Mouse (Mus musculus): ENCODE results near the gene Metrnl. TPM values are rescaled to one million over a fixed set of nuclear protein-coding genes. Genes with fewer than 3 reads are reported as not detected.
A peak's percentile ranks its signal among the peaks of the same experiment; 100 is the strongest.
"Not testable (repeated sequence)": the region's sequence is repeated elsewhere in the genome, so short reads cannot be mapped to it uniquely, and the experiment has no call there.

Gene Metrnl
- 18.5 and 18.9 TPM in 2 replicates for polyA plus RNA-seq (2015; fragmentation: Nextera tagmentation; extraction: Ambion mirVana)

DNA sequence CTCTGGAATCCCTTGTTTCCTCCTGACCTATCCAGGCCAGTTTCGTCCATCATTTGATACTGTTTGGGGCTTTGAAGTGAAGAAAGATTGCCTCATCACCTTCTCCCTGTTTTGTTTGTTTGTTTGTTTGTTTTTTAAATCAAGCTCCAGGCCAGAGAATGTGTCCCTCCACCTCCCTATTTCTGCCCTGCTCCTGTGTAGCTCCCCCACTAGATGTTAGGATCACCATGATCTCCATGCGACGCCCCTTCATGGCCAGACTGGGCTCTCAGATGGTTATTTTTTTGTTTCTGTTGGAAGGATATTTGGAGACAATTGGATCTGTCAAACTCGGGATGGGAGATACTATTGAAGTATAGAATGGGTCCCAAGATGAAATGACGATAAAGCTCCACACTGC, at the start of gene Metrnl:
Gene Metrnl (plus strand): TSS at position 301 of the 400 bp plus-strand sequence.
- WGBS = 89% methylated on average over 5 of the region's 5 CpGs

DNA sequence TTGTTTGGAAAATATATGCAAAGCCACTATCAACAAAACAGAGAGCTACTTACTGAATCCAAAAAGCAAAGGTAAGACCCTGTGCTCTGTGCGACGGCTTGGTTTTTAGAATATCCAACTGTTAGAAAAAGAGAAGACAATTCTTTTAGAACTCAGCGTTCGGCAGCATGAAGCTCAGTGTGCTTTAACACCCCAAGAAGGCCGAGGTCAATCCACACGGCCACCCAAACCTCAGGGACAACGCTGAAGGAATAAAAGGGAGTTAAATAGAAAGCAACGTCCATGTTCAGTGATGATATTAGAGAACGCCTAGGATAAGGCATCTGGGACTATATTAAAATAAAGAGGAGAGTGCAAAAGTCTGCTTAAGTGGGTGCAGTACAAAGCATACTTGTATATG, 49.8 kb upstream of the Metrnl start:
- no peak overlapping the region for H3K9ac ChIP-seq
- H3K27me3 ChIP-seq = no peaks in the 10 kb centered on the region
- 92% methylated on average over 9 of the region's 9 CpGs for WGBS
- H3K36me3 ChIP-seq = peaks cover 16% of the 10 kb centered on the region
- no peak overlapping the region for H3K27ac ChIP-seq
- H3K9me3 ChIP-seq = no peaks in the 10 kb centered on the region
- H3K4me2 ChIP-seq (replicated peaks) = no peak overlapping the region
- no peak overlapping the region for H3K4me3 ChIP-seq
- no peaks in the 10 kb centered on the region for H3K4me1 ChIP-seq
- ATAC-seq (ENCODE audit: low FRiP score, low read depth) = no peak

More for the DNA sequence above, at the start of gene Metrnl:
- H3K27me3 ChIP-seq = peaks cover 18% of the 10 kb centered on the region
- peaks cover 41% of the 10 kb centered on the region for H3K4me1 ChIP-seq
- H3K9ac ChIP-seq = peak within 1 kb of the TSS; percentile 78
- H3K27ac ChIP-seq = peak within 1 kb of the TSS; percentile 63
- H3K4me3 ChIP-seq = peak within 1 kb of the TSS; percentile 73
- H3K9me3 ChIP-seq = no peaks in the 10 kb centered on the region
- H3K36me3 ChIP-seq = no peaks in the 10 kb centered on the region
- peak within 1 kb of the TSS; percentile 96 for H3K4me2 ChIP-seq (replicated peaks)
- no peak for ATAC-seq (ENCODE audit: low FRiP score, low read depth)

DNA sequence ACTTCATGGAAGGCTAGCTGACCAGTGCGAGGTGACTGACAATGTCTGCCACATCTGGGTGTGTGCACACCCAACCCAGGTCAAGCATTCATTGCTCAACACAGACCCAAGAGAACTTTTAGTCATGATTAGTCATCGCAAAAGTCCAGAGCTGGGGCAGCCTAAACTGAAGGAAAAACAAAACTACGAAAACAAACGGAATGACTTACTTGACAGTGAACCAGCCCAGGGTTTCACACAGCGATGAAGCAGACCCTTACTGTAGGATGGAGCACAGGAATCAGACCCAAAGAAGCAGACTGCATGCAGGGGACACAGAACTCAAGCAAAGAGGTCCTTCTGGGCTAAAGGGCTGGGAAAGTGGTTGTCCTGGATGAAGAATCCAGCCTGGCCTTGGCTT, 49.4 kb upstream of the Metrnl start:
- WGBS = 96% methylated on average over 5 of the region's 5 CpGs
- ATAC-seq (ENCODE audit: low FRiP score, low read depth) = no peak
- Histone ChIP-seq H3K9me3 (no peaks in the 10 kb centered on the region), H3K27ac (no peak overlapping the region), H3K9ac (no peak overlapping the region), H3K4me3 (no peak overlapping the region), H3K27me3 (no peaks in the 10 kb centered on the region), H3K4me2 (replicated peaks) (no peak overlapping the region), H3K36me3 (peaks cover 16% of the 10 kb centered on the region), H3K4me1 (no peaks in the 10 kb centered on the region)

DNA sequence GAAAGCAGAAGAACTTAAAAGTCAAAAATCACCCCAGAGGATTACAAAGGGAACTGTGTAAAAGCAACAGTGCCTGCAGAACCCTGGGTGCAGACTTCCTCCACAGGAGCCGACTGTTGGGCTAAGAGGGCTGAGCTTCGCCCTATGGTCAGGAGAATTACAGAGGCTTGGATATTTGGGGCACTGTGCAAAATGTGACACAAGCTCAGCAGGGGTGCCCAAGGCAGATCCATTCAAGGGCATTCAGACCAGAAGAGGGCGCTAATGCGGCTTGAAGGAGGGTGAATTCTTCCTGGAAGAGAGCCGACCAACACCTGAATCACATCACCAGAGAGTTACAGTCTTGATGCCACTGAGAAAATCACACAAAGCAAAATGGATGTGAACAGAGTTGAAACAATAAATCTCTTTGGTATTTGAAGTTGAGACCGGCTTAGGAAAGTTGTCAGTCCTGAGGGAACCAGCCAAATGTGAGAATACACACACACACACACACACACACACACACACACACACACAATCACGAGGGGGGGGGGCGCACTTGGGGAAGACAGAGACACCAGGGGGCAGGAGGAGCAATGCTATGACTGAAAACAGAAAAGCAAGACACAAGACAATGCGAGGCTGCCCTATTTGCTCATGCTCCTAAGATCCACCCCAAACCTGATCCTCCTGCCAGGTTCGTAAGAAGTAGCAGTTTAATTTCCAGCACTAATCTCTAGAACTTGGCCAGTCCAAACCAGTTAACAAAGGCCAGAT, 48.6 kb upstream of the Metrnl start:
- Histone ChIP-seq H3K9me3 (no peaks in the 10 kb centered on the region), H3K9ac (no peak overlapping the region), H3K4me3 (no peak overlapping the region), H3K36me3 (peaks cover 14% of the 10 kb centered on the region), H3K27me3 (no peaks in the 10 kb centered on the region), H3K4me2 (replicated peaks) (no peak overlapping the region), H3K27ac (no peak overlapping the region), H3K4me1 (no peaks in the 10 kb centered on the region)
- WGBS = 51% methylated on average over 10 of the region's 10 CpGs
- ATAC-seq (ENCODE audit: low FRiP score, low read depth) = no peak

DNA sequence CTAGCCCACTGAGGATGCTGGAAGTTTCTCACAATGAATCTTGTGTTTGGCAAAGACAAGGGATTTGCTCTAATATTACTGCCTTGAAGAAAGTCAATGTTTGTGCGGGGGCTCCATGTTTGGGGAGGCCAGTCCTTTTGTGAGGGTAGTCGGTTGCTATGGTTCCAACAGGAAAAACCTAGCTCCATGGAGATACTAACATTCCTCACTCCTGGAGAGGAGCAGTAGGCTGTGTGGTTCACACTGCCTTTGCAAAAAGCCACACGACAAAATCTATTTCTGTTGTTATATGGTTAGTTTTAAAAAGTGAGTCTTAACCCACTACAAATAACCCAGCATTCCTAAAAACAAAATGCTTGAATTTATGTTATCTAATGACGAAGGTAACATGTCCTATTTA, 47.7 kb upstream of the Metrnl start:
- no peak overlapping the region for H3K9ac ChIP-seq

DNA sequence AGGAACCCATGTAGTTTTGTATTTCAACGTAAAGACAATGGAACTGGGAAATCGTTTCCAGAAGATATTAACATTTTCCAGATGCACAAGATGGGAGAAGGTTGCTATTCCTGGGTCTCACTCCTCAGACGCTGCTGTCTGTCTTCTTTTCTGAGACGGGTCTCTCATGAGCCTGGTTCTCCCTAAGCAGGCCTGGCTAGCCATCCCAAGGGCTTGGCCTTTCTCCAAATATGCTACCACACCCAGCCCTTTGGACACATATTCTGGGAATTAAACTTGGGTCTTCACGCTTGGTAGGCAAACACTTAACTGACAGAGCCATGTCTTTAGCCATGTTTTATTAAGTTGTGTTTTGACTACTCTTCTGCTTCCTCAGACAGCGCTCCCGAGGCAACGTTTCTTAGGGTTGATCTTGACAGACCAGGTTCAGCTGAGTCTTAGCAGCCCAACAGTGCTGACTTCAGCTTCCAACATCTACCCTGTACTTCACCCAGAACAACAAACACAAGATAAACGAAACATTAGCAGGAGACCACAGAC, 46.9 kb upstream of the Metrnl start:
- Histone ChIP-seq H3K9ac (no peak overlapping the region), H3K36me3 (peaks cover 10% of the 10 kb centered on the region), H3K27me3 (no peaks in the 10 kb centered on the region), H3K27ac (no peak overlapping the region), H3K4me3 (no peak overlapping the region), H3K9me3 (no peaks in the 10 kb centered on the region), H3K4me2 (replicated peaks) (no peak overlapping the region), H3K4me1 (no peaks in the 10 kb centered on the region)
- no peak for ATAC-seq (ENCODE audit: low FRiP score, low read depth)
- 75% methylated on average over 9 of the region's 9 CpGs for WGBS

More for the DNA sequence above, 47.7 kb upstream of the Metrnl start:
- no peak for ATAC-seq (ENCODE audit: low FRiP score, low read depth)
- no peaks in the 10 kb centered on the region for H3K27me3 ChIP-seq
- H3K4me3 ChIP-seq = no peak overlapping the region
- no peaks in the 10 kb centered on the region for H3K4me1 ChIP-seq
- H3K4me2 ChIP-seq (replicated peaks) = no peak overlapping the region
- 92% methylated on average over 4 of the region's 4 CpGs for WGBS
- no peak overlapping the region for H3K27ac ChIP-seq
- peaks cover 14% of the 10 kb centered on the region for H3K36me3 ChIP-seq
- no peaks in the 10 kb centered on the region for H3K9me3 ChIP-seq

DNA sequence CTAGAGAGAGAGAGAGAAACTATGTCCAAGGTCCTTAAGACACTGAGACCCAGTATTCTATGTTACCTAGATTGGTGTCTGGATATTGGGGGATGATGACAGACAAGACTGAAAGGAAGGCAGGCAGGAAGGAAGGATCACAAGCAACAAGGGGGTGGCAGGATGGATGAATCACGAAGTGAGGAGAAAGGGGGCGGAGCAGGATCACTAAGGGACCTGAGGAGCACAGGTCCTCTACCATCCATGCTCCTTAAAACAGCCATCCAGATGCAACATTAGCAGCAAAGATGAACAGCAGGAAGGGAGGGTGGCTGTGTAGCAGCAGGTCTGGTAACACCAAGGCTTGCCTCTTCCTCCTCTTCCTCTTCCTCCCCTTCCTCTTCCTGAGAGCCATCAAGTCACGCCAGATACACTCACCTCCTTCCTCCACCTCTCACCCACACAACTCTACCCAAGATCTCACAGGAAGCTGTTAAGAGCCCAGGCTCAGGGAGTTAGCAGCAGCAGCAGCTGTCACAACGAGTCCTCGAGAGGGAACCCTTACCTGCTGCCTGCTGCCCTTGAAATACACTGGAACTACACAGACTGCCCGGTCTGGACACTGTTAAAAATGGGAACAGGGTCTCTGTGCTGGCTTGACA, 46.1 kb upstream of the Metrnl start:
- peaks cover 5% of the 10 kb centered on the region for H3K36me3 ChIP-seq
- ATAC-seq (ENCODE audit: low FRiP score, low read depth) = no peak
- no peak overlapping the region for H3K4me2 ChIP-seq (replicated peaks)
- H3K27ac ChIP-seq = no peak overlapping the region
- H3K9ac ChIP-seq = no peak overlapping the region
- H3K4me1 ChIP-seq = no peaks in the 10 kb centered on the region
- H3K4me3 ChIP-seq = no peak overlapping the region
- H3K27me3 ChIP-seq = no peaks in the 10 kb centered on the region
- no peaks in the 10 kb centered on the region for H3K9me3 ChIP-seq
- WGBS = 78% methylated on average over 6 of the region's 6 CpGs

DNA sequence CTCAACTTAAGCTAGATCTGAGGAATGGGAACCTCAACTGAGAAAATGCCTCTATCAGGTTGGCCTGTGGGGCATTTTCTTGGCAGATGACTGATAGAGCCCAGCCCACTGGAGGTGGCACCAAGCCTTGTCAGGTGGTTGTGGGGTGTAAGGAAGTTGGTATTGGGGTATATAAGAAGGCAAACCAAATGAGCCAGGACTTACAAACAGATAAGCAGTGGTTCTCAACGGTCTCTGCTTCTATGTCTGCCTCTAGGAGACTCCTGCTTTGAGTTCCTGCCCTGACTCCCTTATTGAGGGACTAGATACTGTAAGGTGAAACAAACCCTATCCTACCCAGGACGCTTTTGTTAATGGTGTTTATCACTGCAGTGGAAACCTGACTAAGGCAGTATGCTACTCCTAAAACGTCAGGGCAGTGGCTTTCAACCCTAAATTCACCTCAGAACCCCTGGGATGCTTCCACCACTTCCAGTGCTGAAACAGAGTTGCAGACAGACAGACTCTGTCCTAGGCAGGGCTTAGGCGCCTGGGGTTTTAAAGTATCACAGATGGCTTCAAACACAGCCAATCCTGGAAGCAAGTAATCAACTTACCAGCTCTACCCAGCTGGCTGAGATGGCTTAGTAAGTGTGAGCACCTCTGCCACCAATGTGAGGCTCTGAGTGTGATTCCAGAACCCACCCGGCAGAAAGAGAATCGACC, 45.4 kb upstream of the Metrnl start:
- Histone ChIP-seq H3K4me3 (no peak overlapping the region), H3K9me3 (no peaks in the 10 kb centered on the region), H3K27me3 (no peaks in the 10 kb centered on the region), H3K4me1 (no peaks in the 10 kb centered on the region), H3K9ac (no peak overlapping the region), H3K27ac (no peak overlapping the region), H3K36me3 (no peaks in the 10 kb centered on the region; the same call in none of the 2 replicates), H3K4me2 (replicated peaks) (no peak overlapping the region)
- WGBS = 78% methylated on average over 6 of the region's 6 CpGs
- ATAC-seq (ENCODE audit: low FRiP score, low read depth) = no peak

DNA sequence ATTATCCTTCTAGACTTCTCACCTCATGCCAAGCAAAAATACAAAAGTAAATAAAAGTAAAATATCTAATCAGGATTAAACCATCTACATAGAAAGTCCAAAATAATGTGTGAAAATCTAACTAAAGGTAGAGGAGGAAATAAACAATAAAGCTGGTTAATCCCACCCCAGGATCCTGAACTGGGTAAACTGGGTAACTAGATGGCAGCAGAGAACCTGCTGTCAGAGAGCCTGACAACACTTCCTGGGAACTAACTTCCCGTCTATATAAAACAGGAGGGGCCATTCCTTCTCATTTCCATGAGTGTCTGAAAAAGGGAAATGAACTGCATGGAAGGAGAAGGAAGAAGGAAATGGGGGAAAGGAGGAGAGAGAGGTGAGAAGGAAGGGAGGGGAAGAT, 43.2 kb upstream of the Metrnl start:
- Histone ChIP-seq H3K9me3 (no peaks in the 10 kb centered on the region), H3K9ac (no peak overlapping the region), H3K4me3 (no peak overlapping the region), H3K27ac (no peak overlapping the region), H3K36me3 (peaks cover 6% of the 10 kb centered on the region), H3K4me1 (no peaks in the 10 kb centered on the region), H3K27me3 (no peaks in the 10 kb centered on the region), H3K4me2 (replicated peaks) (no peak overlapping the region)
- WGBS = 50% methylated on average over 1 of the region's 1 CpGs
- no peak for ATAC-seq (ENCODE audit: low FRiP score, low read depth)

DNA sequence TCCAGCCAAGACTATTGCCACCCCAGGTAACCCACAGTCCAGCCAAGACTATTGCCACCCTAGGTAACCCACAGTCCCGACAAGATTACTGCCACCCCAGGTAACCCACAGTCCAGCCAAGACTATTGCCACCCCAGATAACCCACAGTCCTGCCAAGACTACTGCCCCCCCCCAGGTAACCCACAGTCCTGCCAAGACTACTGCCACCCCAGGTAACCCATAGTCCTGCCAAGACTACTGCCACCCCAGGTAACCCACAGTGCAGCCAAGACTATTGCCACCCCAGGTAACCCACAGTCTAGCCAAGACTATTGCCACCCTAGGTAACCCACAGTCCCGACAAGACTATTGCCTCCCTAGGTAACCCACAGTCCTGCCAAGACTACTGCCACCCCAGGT, 40.7 kb upstream of the Metrnl start:
- H3K4me1 ChIP-seq; H3K27ac ChIP-seq; H3K9me3 ChIP-seq; H3K4me2 ChIP-seq (replicated peaks); ATAC-seq (ENCODE audit: low FRiP score, low read depth); H3K9ac ChIP-seq; H3K27me3 ChIP-seq; H3K4me3 ChIP-seq: not testable (repeated sequence)
- WGBS = 95% methylated on average over 2 of the region's 2 CpGs
- peaks cover 14% of the 10 kb centered on the region for H3K36me3 ChIP-seq

DNA sequence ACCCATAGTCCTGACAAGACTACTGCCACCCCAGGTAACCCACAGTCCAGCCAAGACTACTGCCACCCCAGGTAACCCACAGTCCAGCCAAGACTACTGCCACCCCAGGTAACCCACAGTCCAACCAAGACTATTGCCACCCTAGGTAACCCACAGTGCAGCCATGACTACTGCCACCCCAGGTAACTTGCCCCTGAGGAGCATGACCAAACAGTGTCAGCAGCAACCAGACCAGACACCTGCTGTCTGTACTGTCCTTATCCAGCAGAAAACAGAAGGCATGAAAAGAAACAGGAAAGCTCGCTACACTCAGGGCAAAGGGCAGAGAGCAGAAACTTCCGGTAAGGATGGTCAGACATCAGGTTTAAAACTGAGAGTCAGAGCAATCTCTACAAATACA, 40.2 kb upstream of the Metrnl start:
- 94% methylated on average over 2 of the region's 2 CpGs for WGBS
- ATAC-seq (ENCODE audit: low FRiP score, low read depth) = no peak
- no peak overlapping the region for H3K4me2 ChIP-seq (replicated peaks)
- H3K9ac ChIP-seq = no peak overlapping the region
- peaks cover 14% of the 10 kb centered on the region for H3K36me3 ChIP-seq
- H3K27me3 ChIP-seq = no peaks in the 10 kb centered on the region
- H3K27ac ChIP-seq = no peak overlapping the region
- H3K4me3 ChIP-seq = no peak overlapping the region
- no peaks in the 10 kb centered on the region for H3K9me3 ChIP-seq
- no peaks in the 10 kb centered on the region for H3K4me1 ChIP-seq

DNA sequence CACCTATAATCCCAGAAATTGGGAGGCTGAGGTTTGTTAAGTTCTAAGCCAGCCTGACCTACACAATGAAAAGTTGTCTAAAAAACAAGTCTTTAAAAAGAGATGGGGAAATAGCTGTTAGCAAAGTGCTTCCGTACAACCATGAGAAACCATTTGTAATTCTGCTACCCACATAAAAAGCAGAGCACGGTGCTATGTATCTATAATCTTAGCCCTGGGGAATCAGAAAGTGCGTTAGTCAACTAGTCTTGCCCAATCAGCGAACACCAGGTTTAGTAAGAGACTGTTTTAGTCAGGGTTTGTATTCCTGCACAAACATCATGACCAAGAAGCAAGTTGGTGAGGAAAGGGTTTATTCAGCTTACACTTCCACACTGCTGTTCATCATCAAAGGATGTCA, 33.8 kb upstream of the Metrnl start:
- Histone ChIP-seq H3K9ac (no peak overlapping the region), H3K4me2 (replicated peaks) (no peak overlapping the region), H3K4me1 (0 out of 2 replicates have a peak, but pooled peaks cover 8% of the 10 kb centered on the region), H3K9me3 (no peaks in the 10 kb centered on the region), H3K27me3 (no peaks in the 10 kb centered on the region), H3K4me3 (no peak overlapping the region), H3K36me3 (peaks cover 24% of the 10 kb centered on the region), H3K27ac (no peak overlapping the region)
- WGBS = 82% methylated on average over 4 of the region's 4 CpGs
- no peak for ATAC-seq (ENCODE audit: low FRiP score, low read depth)
